Mouse (Mus musculus) thymus, adult 2 months (tissue): ENCODE data around the gene Ksr2.

Experiments
- CTCF ChIP-seq: fragments of 200-500 bp; IDR thresholded peaks from 2 replicates; pipeline ENCODE4 v1.5.1; 2012; ENCODE audit warnings: mild to moderate bottlenecking, control low read depth, low read length, moderate library complexity, borderline replicate concordance; ENCODE audit not compliant: control insufficient read depth, poor library complexity, insufficient read depth; ENCODE audit errors: extremely low read depth
- POLR2A ChIP-seq: fragments of 200-500 bp; IDR thresholded peaks from 2 replicates; pipeline ENCODE4 v1.6.1; 2012; ENCODE audit warnings: mild to moderate bottlenecking, low read length, control low read depth, moderate library complexity; ENCODE audit not compliant: control insufficient read depth, poor library complexity, insufficient read depth; ENCODE audit errors: extremely low read depth

DNA sequence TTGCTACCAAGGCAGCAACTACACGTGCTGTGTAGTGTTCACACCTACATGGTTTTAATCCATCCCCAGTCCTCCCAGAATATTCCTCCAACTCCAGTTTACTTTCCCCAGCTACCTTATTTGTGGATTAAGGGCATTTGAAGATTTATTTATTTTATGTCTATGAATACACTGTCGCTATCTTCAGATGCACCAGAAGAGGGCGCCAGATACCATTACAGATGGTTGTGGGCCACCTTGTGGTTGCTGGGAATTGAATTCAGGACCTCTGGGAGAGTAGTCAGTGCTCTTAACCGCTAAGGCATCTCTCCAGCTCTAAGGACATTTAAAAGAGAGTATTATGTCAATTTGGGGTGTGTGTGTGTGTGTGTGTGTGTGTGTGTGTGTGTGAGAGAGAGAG, 108.7 kb downstream of the Ksr2 start:
- TF ChIP-seq CTCF: no peak
- no peak for TF ChIP-seq POLR2A
